Mouse (Mus musculus) liver, adult 2 months (tissue): ENCODE measurements around the gene Tmem231.

Experiments used
- CTCF ChIP-seq: fragments of 200-500 bp; IDR thresholded peaks from 2 replicates; pipeline ENCODE4 v1.5.1; 2011; ENCODE audit warnings: low read depth, low read length, control low read depth
- POLR2A ChIP-seq: fragments of 200-500 bp; IDR thresholded peaks from 2 replicates; pipeline ENCODE4 v1.6.1; 2011; ENCODE audit warnings: low read length, control low read depth; ENCODE audit not compliant: insufficient read depth; ENCODE audit errors: extremely low read depth

- TF ChIP-seq POLR2A (no peak), CTCF (no peak)
These were observed 28.1 kb downstream of the Tmem231 start for GRCm38 (mm10) chr8:111905500-111906121.
